Mouse (Mus musculus): ENCODE measurements around the gene Mmp14. TPM values are rescaled to one million over a fixed set of nuclear protein-coding genes. Genes with fewer than 3 reads are reported as not detected.
A peak's percentile ranks its signal among the peaks of the same experiment; 100 is the strongest.

Gene Mmp14
- polyA plus RNA-seq, 1 experiment from 2014 or later, result 97.8 TPM

DNA sequence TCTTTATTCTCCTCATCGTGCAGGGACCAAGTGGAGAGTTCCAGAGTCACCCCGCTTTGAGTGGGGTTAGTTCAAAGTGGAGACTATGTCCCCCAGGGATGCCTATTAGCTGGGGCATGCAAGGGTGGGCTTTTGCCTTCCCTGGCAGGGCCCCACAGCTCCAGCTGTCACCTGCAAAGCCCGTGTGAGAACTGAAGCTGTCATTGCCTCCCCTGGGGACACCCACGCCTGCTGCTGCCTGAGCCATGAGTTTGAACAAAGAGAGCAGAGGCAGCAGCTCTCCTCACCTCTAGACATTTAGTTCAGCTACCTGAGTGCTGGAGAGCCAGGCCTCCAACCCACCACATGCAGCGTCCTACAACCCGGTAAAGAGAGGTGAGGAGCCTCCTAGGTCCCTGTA is 49.3 kb downstream of the Mmp14 start:
- no peak for DNase-seq (ENCODE audit: low spot score)
- no peak overlapping the region for H3K9ac ChIP-seq (ENCODE audit: low read length)
- H3K9me3 ChIP-seq (ENCODE audit: control insufficient read depth, low read length), result no peaks in the 10 kb centered on the region
- ATAC-seq (ENCODE audit: insufficient number of reproducible peaks, low FRiP score, low TSS enrichment, low read depth), result no peak
- H3K4me1 ChIP-seq (ENCODE audit: control insufficient read depth, insufficient read depth, low read length), result peaks cover 5% of the 10 kb centered on the region; the same call in 1 of the 2 replicates
- peaks cover 17% of the 10 kb centered on the region for H3K27me3 ChIP-seq (ENCODE audit: control insufficient read depth, insufficient read depth, low read length)
- H3K4me2 ChIP-seq (ENCODE audit: low read depth, severe bottlenecking), result no peak overlapping the region
- no peaks in the 10 kb centered on the region for H3K36me3 ChIP-seq (ENCODE audit: control insufficient read depth, insufficient read depth, low read length)
- 62% methylated on average over 6 of the region's 6 CpGs for WGBS
- H3K4me3 ChIP-seq (ENCODE audit: low read depth, low read length), result no peak overlapping the region
- H3K27ac ChIP-seq (replicated peaks; ENCODE audit: low read depth, low read length), result no peak overlapping the region

DNA sequence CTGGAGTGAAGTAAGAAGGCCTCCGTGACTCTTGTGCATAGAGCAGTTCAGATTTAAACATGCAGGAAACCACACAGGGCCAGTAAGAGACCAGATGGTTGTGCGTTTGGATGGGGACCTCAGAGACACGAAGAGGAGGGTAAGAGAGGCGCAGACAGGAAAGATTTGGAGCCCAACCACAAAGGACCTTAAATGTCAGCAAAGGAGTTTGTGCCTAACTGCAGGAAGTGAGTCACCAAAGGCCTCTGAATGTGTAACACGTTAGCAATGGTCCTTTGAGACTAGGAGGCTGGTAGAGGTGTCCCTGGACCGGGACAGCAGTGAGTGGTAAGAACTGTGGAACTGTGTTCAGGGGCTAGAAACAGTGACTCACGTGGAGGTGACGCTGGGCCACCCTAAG is 50.0 kb downstream of the Mmp14 start:
- Histone ChIP-seq H3K4me3 (ENCODE audit: low read depth, low read length) (no peak overlapping the region), H3K9ac (ENCODE audit: low read length) (no peak overlapping the region), H3K27ac (replicated peaks; ENCODE audit: low read depth, low read length) (no peak overlapping the region), H3K4me2 (ENCODE audit: low read depth, severe bottlenecking) (no peak overlapping the region), H3K27me3 (ENCODE audit: control insufficient read depth, insufficient read depth, low read length) (peaks cover 17% of the 10 kb centered on the region), H3K36me3 (ENCODE audit: control insufficient read depth, insufficient read depth, low read length) (no peaks in the 10 kb centered on the region), H3K4me1 (ENCODE audit: control insufficient read depth, insufficient read depth, low read length) (peaks cover 5% of the 10 kb centered on the region; the same call in 1 of the 2 replicates), H3K9me3 (ENCODE audit: control insufficient read depth, low read length) (no peaks in the 10 kb centered on the region)
- 84% methylated on average over 8 of the region's 8 CpGs for WGBS
- no peak for ATAC-seq (ENCODE audit: insufficient number of reproducible peaks, low FRiP score, low TSS enrichment, low read depth)
- DNase-seq (ENCODE audit: low spot score), result no peak

DNA sequence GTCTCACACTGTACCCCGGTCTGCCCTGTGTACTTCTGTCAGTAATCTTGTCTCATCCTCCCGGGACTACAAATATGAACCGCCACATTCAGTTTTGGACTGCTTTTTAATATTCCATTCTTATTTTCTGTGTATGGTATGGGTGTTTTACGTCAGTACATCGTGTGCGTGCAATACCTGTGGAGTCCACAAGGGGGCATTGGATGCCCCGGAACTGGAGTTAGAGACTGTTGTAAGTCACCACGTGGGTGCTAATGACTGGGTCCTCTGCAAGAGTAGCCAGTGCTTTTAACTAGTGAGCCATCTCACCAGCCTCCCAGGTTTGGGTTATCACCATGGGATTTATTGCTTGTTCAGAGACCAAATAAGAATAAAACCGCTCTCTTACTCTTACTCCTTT is 51.1 kb downstream of the Mmp14 start:
- DNase-seq (ENCODE audit: low spot score) (peak; percentile 69), ATAC-seq (ENCODE audit: insufficient number of reproducible peaks, low FRiP score, low TSS enrichment, low read depth) (no peak)
- 0 out of 2 replicates have a peak, but pooled peaks cover 2% of the 10 kb centered on the region for H3K4me1 ChIP-seq (ENCODE audit: control insufficient read depth, insufficient read depth, low read length)
- WGBS, result 38% methylated on average over 9 of the region's 9 CpGs
- no peak overlapping the region for H3K4me3 ChIP-seq (ENCODE audit: low read depth, low read length)
- H3K27ac ChIP-seq (replicated peaks; ENCODE audit: low read depth, low read length), result no peak overlapping the region
- no peak overlapping the region for H3K9ac ChIP-seq (ENCODE audit: low read length)
- no peaks in the 10 kb centered on the region for H3K9me3 ChIP-seq (ENCODE audit: control insufficient read depth, low read length)
- no peaks in the 10 kb centered on the region for H3K36me3 ChIP-seq (ENCODE audit: control insufficient read depth, insufficient read depth, low read length)
- H3K4me2 ChIP-seq (ENCODE audit: low read depth, severe bottlenecking), result no peak overlapping the region
- peaks cover 17% of the 10 kb centered on the region for H3K27me3 ChIP-seq (ENCODE audit: control insufficient read depth, insufficient read depth, low read length)

GRCm38 (mm10) chr14:54485899-54486298 is 54.5 kb downstream of the Mmp14 start:
- DNase-seq (ENCODE audit: low spot score) (no peak), ATAC-seq (ENCODE audit: insufficient number of reproducible peaks, low FRiP score, low TSS enrichment, low read depth) (no peak)
- H3K27me3 ChIP-seq (ENCODE audit: control insufficient read depth, insufficient read depth, low read length), result no peaks in the 10 kb centered on the region; the same call in 1 of the 2 replicates
- WGBS, result 94% methylated on average over 7 of the region's 7 CpGs
- H3K36me3 ChIP-seq (ENCODE audit: control insufficient read depth, insufficient read depth, low read length), result no peaks in the 10 kb centered on the region
- no peaks in the 10 kb centered on the region for H3K4me1 ChIP-seq (ENCODE audit: control insufficient read depth, insufficient read depth, low read length)
- H3K27ac ChIP-seq (replicated peaks; ENCODE audit: low read depth, low read length), result no peak overlapping the region
- H3K4me3 ChIP-seq (ENCODE audit: low read depth, low read length), result no peak overlapping the region
- H3K9ac ChIP-seq (ENCODE audit: low read length), result no peak overlapping the region
- no peaks in the 10 kb centered on the region for H3K9me3 ChIP-seq (ENCODE audit: control insufficient read depth, low read length)
- H3K4me2 ChIP-seq (ENCODE audit: low read depth, severe bottlenecking), result no peak overlapping the region

GRCm38 (mm10) chr14:54487732-54488131 is 56.3 kb downstream of the Mmp14 start:
- Histone ChIP-seq H3K4me3 (ENCODE audit: low read depth, low read length) (no peak overlapping the region), H3K4me2 (ENCODE audit: low read depth, severe bottlenecking) (no peak overlapping the region), H3K4me1 (ENCODE audit: control insufficient read depth, insufficient read depth, low read length) (no peaks in the 10 kb centered on the region), H3K27me3 (ENCODE audit: control insufficient read depth, insufficient read depth, low read length) (no peaks in the 10 kb centered on the region), H3K27ac (replicated peaks; ENCODE audit: low read depth, low read length) (no peak overlapping the region), H3K9me3 (ENCODE audit: control insufficient read depth, low read length) (no peaks in the 10 kb centered on the region), H3K36me3 (ENCODE audit: control insufficient read depth, insufficient read depth, low read length) (no peaks in the 10 kb centered on the region), H3K9ac (ENCODE audit: low read length) (no peak overlapping the region)
- 71% methylated on average over 2 of the region's 2 CpGs for WGBS
- DNase-seq (ENCODE audit: low spot score) (no peak), ATAC-seq (ENCODE audit: insufficient number of reproducible peaks, low FRiP score, low TSS enrichment, low read depth) (no peak)

DNA sequence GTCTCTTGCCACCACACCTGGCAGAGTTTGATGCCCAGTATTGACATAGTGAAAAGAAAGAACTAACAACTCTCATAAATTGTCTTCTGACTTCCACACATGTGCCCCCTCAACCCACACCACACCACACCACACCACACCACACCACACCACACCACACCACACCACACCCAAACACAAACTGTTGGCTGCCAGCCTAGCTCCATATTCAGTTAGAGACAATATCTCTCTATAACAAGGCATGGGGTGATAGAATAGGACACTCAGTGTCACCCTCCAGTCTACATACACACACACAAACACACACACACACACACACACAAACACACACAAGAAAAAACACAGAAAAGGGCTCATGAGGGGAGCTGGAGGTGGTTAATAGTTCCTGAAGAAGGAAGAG is 56.9 kb downstream of the Mmp14 start:
- no peaks in the 10 kb centered on the region for H3K36me3 ChIP-seq (ENCODE audit: control insufficient read depth, insufficient read depth, low read length)
- DNase-seq (ENCODE audit: low spot score) (no peak), ATAC-seq (ENCODE audit: insufficient number of reproducible peaks, low FRiP score, low TSS enrichment, low read depth) (no peak)
- no peak overlapping the region for H3K4me2 ChIP-seq (ENCODE audit: low read depth, severe bottlenecking)
- no peak overlapping the region for H3K9ac ChIP-seq (ENCODE audit: low read length)
- no peak overlapping the region for H3K4me3 ChIP-seq (ENCODE audit: low read depth, low read length)
- H3K27ac ChIP-seq (replicated peaks; ENCODE audit: low read depth, low read length), result no peak overlapping the region
- H3K9me3 ChIP-seq (ENCODE audit: control insufficient read depth, low read length), result no peaks in the 10 kb centered on the region
- H3K27me3 ChIP-seq (ENCODE audit: control insufficient read depth, insufficient read depth, low read length), result no peaks in the 10 kb centered on the region
- H3K4me1 ChIP-seq (ENCODE audit: control insufficient read depth, insufficient read depth, low read length), result no peaks in the 10 kb centered on the region

GRCm38 (mm10) chr14:54492345-54493131 is 61.1 kb downstream of the Mmp14 start:
- Histone ChIP-seq H3K4me1 (ENCODE audit: control insufficient read depth, insufficient read depth, low read length) (no peaks in the 10 kb centered on the region), H3K9me3 (ENCODE audit: control insufficient read depth, low read length) (no peaks in the 10 kb centered on the region), H3K27me3 (ENCODE audit: control insufficient read depth, insufficient read depth, low read length) (no peaks in the 10 kb centered on the region), H3K4me2 (ENCODE audit: low read depth, severe bottlenecking) (no peak overlapping the region), H3K27ac (replicated peaks; ENCODE audit: low read depth, low read length) (no peak overlapping the region), H3K36me3 (ENCODE audit: control insufficient read depth, insufficient read depth, low read length) (no peaks in the 10 kb centered on the region), H3K4me3 (ENCODE audit: low read depth, low read length) (no peak overlapping the region), H3K9ac (ENCODE audit: low read length) (no peak overlapping the region)
- WGBS, result 67% methylated on average over 18 of the region's 18 CpGs
- DNase-seq (ENCODE audit: low spot score), result no peak
- no peak for ATAC-seq (ENCODE audit: insufficient number of reproducible peaks, low FRiP score, low TSS enrichment, low read depth)

- Histone ChIP-seq H3K4me2 (ENCODE audit: low read depth, severe bottlenecking) (no peak overlapping the region), H3K9me3 (ENCODE audit: control insufficient read depth, low read length) (no peaks in the 10 kb centered on the region), H3K27ac (replicated peaks; ENCODE audit: low read depth, low read length) (no peak overlapping the region), H3K4me1 (ENCODE audit: control insufficient read depth, insufficient read depth, low read length) (no peaks in the 10 kb centered on the region), H3K27me3 (ENCODE audit: control insufficient read depth, insufficient read depth, low read length) (no peaks in the 10 kb centered on the region), H3K4me3 (ENCODE audit: low read depth, low read length) (no peak overlapping the region), H3K9ac (ENCODE audit: low read length) (no peak overlapping the region), H3K36me3 (ENCODE audit: control insufficient read depth, insufficient read depth, low read length) (no peaks in the 10 kb centered on the region)
- no peak for ATAC-seq (ENCODE audit: insufficient number of reproducible peaks, low FRiP score, low TSS enrichment, low read depth)
- WGBS, result 96% methylated on average over 5 of the region's 5 CpGs
- no peak for DNase-seq (ENCODE audit: low spot score)
Observed at GRCm38 (mm10) chr14:54493236-54493635, 61.8 kb downstream of the Mmp14 start.

GRCm38 (mm10) chr14:54494234-54494633 is 62.8 kb downstream of the Mmp14 start:
- ATAC-seq (ENCODE audit: insufficient number of reproducible peaks, low FRiP score, low TSS enrichment, low read depth) (no peak), DNase-seq (ENCODE audit: low spot score) (peak; percentile 76)
- Histone ChIP-seq H3K9ac (ENCODE audit: low read length) (no peak overlapping the region), H3K4me1 (ENCODE audit: control insufficient read depth, insufficient read depth, low read length) (no peaks in the 10 kb centered on the region), H3K4me3 (ENCODE audit: low read depth, low read length) (no peak overlapping the region), H3K27me3 (ENCODE audit: control insufficient read depth, insufficient read depth, low read length) (no peaks in the 10 kb centered on the region), H3K27ac (replicated peaks; ENCODE audit: low read depth, low read length) (no peak overlapping the region), H3K36me3 (ENCODE audit: control insufficient read depth, insufficient read depth, low read length) (no peaks in the 10 kb centered on the region), H3K4me2 (ENCODE audit: low read depth, severe bottlenecking) (no peak overlapping the region), H3K9me3 (ENCODE audit: control insufficient read depth, low read length) (no peaks in the 10 kb centered on the region)
- 1% methylated on average over 3 of the region's 3 CpGs for WGBS

All from limb, embryonic 11.5 days (tissue).